In the genomic region with DNA sequence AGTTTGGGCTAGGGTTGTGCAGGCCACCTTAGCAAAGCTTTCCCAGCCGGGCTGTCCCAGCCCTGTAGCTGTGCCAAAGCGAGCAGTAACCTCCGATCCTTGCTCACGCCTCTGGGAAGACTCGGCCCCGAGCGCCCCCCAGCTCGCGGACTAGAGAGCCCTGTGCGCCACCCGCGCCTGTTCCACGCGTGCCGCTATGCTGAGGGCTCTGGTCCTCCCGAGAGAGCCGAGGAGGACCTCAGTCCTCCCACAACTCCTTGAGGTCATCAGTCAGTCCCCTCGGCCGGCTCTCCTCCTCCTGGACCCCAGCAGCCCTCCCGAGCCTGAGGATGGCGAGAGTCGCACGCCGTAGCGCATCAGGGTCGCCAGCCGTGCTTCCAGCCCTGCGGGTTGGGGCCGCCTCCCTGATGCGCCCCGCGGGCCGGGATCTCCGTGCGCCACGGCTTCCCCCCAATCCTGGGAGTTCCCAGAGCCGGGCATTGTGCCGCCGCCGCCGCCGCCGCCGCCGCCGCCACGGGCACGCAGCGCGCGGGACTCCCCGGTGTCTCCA, we compare ENCODE assay signal across 9 mouse cellular contexts. TPM values are rescaled to one million over a fixed set of nuclear protein-coding genes. Genes with fewer than 3 reads are reported as not detected.
DNase-seq lines count a peak whose midpoint lies in the region; ATAC-seq and TF ChIP-seq lines count a peak whose summit lies in the region.
"Had no signal": no experiment of that assay in that cellular context is flagged by ENCODE, and none has a peak within 500 bp of the region (broad histone marks: within the 10 kb centered on the region; RNA-seq: fewer than 3 reads in every experiment).

No protein-coding gene starts in this region.

- H3K4me1 ChIP-seq in heart, embryonic 13.5 days = peaks cover 37% of the 10 kb centered on the region
- peaks cover 0 to 5% of the 10 kb centered on the region in 2 experiments; a peak in 1 of 4 replicates for H3K4me1 ChIP-seq in ES-E14 (ENCODE audit: control insufficient read depth in 2 of 2, insufficient read depth in 2 of 2, low read length in 2 of 2, poor library complexity in 1 of 2)
- peaks cover 54% of the 10 kb centered on the region for H3K4me1 ChIP-seq in forebrain, embryonic 10.5 days
- H3K4me1 ChIP-seq in liver, embryonic 13.5 days (replicated peaks) = no peaks in the 10 kb centered on the region

- intact Hi-C loops in heart, postnatal 36 days (cut with DNase I) = no loop called here

- under 1% methylated on average over 49 of the region's 52 CpGs for WGBS in heart, embryonic 13.5 days
- under 1% methylated on average over 52 of the region's 52 CpGs for WGBS in forebrain, embryonic 10.5 days
- WGBS in liver, embryonic 13.5 days (ENCODE audit: insufficient replicate concordance) = 3% methylated on average over 51 of the region's 52 CpGs

- no peaks in the 10 kb centered on the region for H3K36me3 ChIP-seq in heart, embryonic 13.5 days
- H3K36me3 ChIP-seq in ES-E14 (ENCODE audit: control insufficient read depth, insufficient read depth, low read length, poor library complexity, severe bottlenecking) = no peaks in the 10 kb centered on the region
- H3K36me3 ChIP-seq in forebrain, embryonic 10.5 days (replicated peaks) = no peaks in the 10 kb centered on the region
- no peaks in the 10 kb centered on the region for H3K36me3 ChIP-seq in liver, embryonic 13.5 days

- in situ Hi-C loops in ES-E14 (cut with MboI; ENCODE audit: low sequenced_read_pairs in 2 of 2, unreplicated experiment in 2 of 2) = no loop called here

- H3K27me3 ChIP-seq in heart, embryonic 13.5 days (replicated peaks) = peaks cover 92% of the 10 kb centered on the region
- H3K27me3 ChIP-seq in forebrain, embryonic 10.5 days (ENCODE audit: poor library complexity, severe bottlenecking) = peaks cover 80% of the 10 kb centered on the region
- H3K27me3 ChIP-seq in liver, embryonic 13.5 days = peaks cover 66% of the 10 kb centered on the region

- H3K4me2 ChIP-seq in heart, embryonic 13.5 days = peak overlapping the region; percentile 84
- H3K4me2 ChIP-seq in liver, embryonic 13.5 days = peak overlapping the region; percentile 24; the same call in 1 of the 2 replicates

- no peak overlapping the region for H3K9ac ChIP-seq in heart, embryonic 13.5 days
- no peak overlapping the region for H3K9ac ChIP-seq in ES-E14 (ENCODE audit: insufficient read depth, low read depth, low read length, poor library complexity, severe bottlenecking)
- H3K9ac ChIP-seq in liver, embryonic 13.5 days = no peak overlapping the region

- no peak for ATAC-seq in heart, embryonic 13.5 days (ENCODE audit: extremely low read depth, insufficient number of reproducible peaks, low FRiP score, low TSS enrichment)
- no peak for ATAC-seq in liver, embryonic 13.5 days (ENCODE audit: low read depth)
- ATAC-seq in megakaryocyte progenitor cell, adult 5-6 weeks (replicated peaks; ENCODE audit: poor library complexity) = no peak

- DNase-seq in heart, postnatal 36 days = no peak
- no peak for DNase-seq in ES-E14 (ENCODE audit: low read depth, low spot score)
- peak; percentile 49 for DNase-seq in forebrain, embryonic 10.5 days (ENCODE audit: extremely low spot score, low spot score)
- DNase-seq in liver, embryonic 13.5 days = no peak
- no peak for DNase-seq in frontal cortex, postnatal 10 days (ENCODE audit: low spot score in 2 of 2)
- no peak for DNase-seq in lung, postnatal 4 days

- no peaks in the 10 kb centered on the region for H3K9me3 ChIP-seq in heart, embryonic 13.5 days
- no peaks in the 10 kb centered on the region for H3K9me3 ChIP-seq in ES-E14 (ENCODE audit: control insufficient read depth, insufficient read depth, low read depth, low read length)
- H3K9me3 ChIP-seq in forebrain, embryonic 10.5 days = no peaks in the 10 kb centered on the region
- no peaks in the 10 kb centered on the region for H3K9me3 ChIP-seq in liver, embryonic 13.5 days (replicated peaks)

- H3K4me3 ChIP-seq in heart, embryonic 13.5 days = peak overlapping the region; percentile 53
- peak overlapping the region; percentile 53 to 60; a peak in 3 of 4 replicates for H3K4me3 ChIP-seq in ES-E14 (ENCODE audit: insufficient read depth in 1 of 2, low read depth in 1 of 2, low read length in 2 of 2, poor library complexity in 1 of 2, severe bottlenecking in 1 of 2)
- peak overlapping the region; percentile 74 for H3K4me3 ChIP-seq in forebrain, embryonic 10.5 days
- H3K4me3 ChIP-seq in liver, embryonic 13.5 days (replicated peaks) = peak overlapping the region; percentile 18; the same call in 1 of the 2 replicates

- no peak overlapping the region for H3K27ac ChIP-seq in heart, embryonic 13.5 days (replicated peaks)
- H3K27ac ChIP-seq in ES-E14 (ENCODE audit: insufficient read depth, low read depth, low read length, poor library complexity, severe bottlenecking) = no peak overlapping the region
- H3K27ac ChIP-seq in forebrain, embryonic 10.5 days = peak overlapping the region; percentile 86
- H3K27ac ChIP-seq in liver, embryonic 13.5 days = no peak overlapping the region
- H3K27ac ChIP-seq: macrophage had no signal

TF ChIP-seq in ES-E14, 5 proteins besides CTCF, POLR2A, EP300 and RAD21:
- TF ChIP-seq HCFC1 (IDR thresholded peaks at IDR 0.05; ENCODE audit: borderline replicate concordance, insufficient read depth, low read length) (no peak), CHD2 (IDR thresholded peaks at IDR 0.05; ENCODE audit: low read depth, low read length) (no peak), ZNF384 (IDR thresholded peaks at IDR 0.05; ENCODE audit: low read depth, low read length) (no peak), ZC3H11A (IDR thresholded peaks at IDR 0.05; ENCODE audit: borderline replicate concordance, low read depth, low read length) (no peak), MAFK (IDR thresholded peaks at IDR 0.05; ENCODE audit: insufficient read depth, low read depth, low read length) (no peak)

RNA-seq across cellular contexts. Expression of a gene that starts 2.9 kb away (rescaled TPM):
- polyA plus RNA-seq in heart, embryonic 13.5 days (2015; fragmentation: Nextera tagmentation; extraction: Ambion mirVana) = 0.13 and 0.20 TPM in 2 replicates
- under 1 TPM; 0.11 to 0.14 TPM for total RNA-seq in heart, postnatal 36 days (2021)
- 0.45 and 0.69 TPM in 2 replicates for total RNA-seq in ES-E14 (2012; rRNA removed)
- polyA plus RNA-seq in forebrain, embryonic 10.5 days (2016; fragmentation: Nextera tagmentation; extraction: Ambion mirVana) = 2.0 and 2.6 TPM in 2 replicates
- polyA plus RNA-seq in liver, embryonic 13.5 days (2015; fragmentation: Nextera tagmentation; extraction: Ambion mirVana) = 0.28 and 0.36 TPM in 2 replicates
- total RNA-seq in megakaryocyte progenitor cell, adult 5-6 weeks (2015) = not detected in 2 replicates
- not detected in 2 replicates for total RNA-seq in megakaryocyte progenitor cell, adult 5-6 weeks (2017)
- polyA plus RNA-seq: macrophage had no signal

Comparison
In these comparisons a context has a peak if more than half of its experiments do, and no peak if none do; other contexts are left out.
1. H3K4me3 ChIP-seq: peak in every context shown above with its lines; median percentile 74 in forebrain, embryonic 10.5 days; 56 in ES-E14; 53 in heart, embryonic 13.5 days; 18 in liver, embryonic 13.5 days.